Mouse (Mus musculus): ENCODE measurements around the gene Cc2d1a. TPM values are rescaled to one million over a fixed set of nuclear protein-coding genes. Genes with fewer than 3 reads are reported as not detected.

Cc2d1a gene
- polyA plus RNA-seq, 1 experiment: 20.0 TPM

GRCm38 (mm10) chr8:84090585-84090984 is 57.2 kb downstream of the Cc2d1a start:
- Histone ChIP-seq H3K27ac (ENCODE audit: insufficient read depth, low read length) (no peak overlapping the region), H3K4me1 (ENCODE audit: control insufficient read depth, insufficient read depth, low read length) (no peaks in the 10 kb centered on the region), H3K4me3 (ENCODE audit: insufficient read depth, low read length) (no peak overlapping the region)
- no peak for TF ChIP-seq POLR2A (IDR thresholded peaks at IDR 0.05; ENCODE audit: low read depth, low read length)
- no peak for TF ChIP-seq CTCF (IDR thresholded peaks at IDR 0.05; ENCODE audit: borderline replicate concordance, insufficient read depth, low read length)

GRCm38 (mm10) chr8:84089277-84089676 is 58.5 kb downstream of the Cc2d1a start:
- H3K27ac ChIP-seq (ENCODE audit: insufficient read depth, low read length): no peak overlapping the region
- TF ChIP-seq POLR2A (IDR thresholded peaks at IDR 0.05; ENCODE audit: low read depth, low read length): no peak
- TF ChIP-seq CTCF (IDR thresholded peaks at IDR 0.05; ENCODE audit: borderline replicate concordance, insufficient read depth, low read length): no peak
- no peaks in the 10 kb centered on the region for H3K4me1 ChIP-seq (ENCODE audit: control insufficient read depth, insufficient read depth, low read length)
- H3K4me3 ChIP-seq (ENCODE audit: insufficient read depth, low read length): no peak overlapping the region

DNA sequence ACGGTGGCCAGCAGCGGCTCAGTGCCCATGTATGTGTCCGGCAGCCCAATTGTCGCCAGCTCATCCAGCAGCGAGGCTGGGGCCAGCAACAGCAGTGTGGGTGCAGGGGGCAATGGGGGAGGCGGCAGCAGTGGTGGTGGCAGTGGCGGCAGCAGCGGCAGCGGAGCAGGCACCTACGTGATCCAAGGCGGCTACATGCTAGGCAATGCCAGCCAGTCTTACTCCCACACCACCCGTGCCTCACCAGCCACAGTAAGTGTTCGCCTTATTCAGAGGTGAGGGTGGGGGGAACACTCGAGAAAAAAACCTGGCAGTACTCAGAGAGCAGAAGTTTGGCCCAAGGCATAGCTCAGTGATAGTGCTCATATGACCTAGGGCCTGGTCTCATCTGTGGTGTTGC is 59.9 kb downstream of the Cc2d1a start:
- H3K27ac ChIP-seq (ENCODE audit: insufficient read depth, low read length): no peak overlapping the region
- no peak for TF ChIP-seq CTCF (IDR thresholded peaks at IDR 0.05; ENCODE audit: borderline replicate concordance, insufficient read depth, low read length)
- TF ChIP-seq POLR2A (IDR thresholded peaks at IDR 0.05; ENCODE audit: low read depth, low read length): no peak
- H3K4me3 ChIP-seq (ENCODE audit: insufficient read depth, low read length): no peak overlapping the region
- no peaks in the 10 kb centered on the region for H3K4me1 ChIP-seq (ENCODE audit: control insufficient read depth, insufficient read depth, low read length)

- no peak overlapping the region for H3K27ac ChIP-seq (ENCODE audit: insufficient read depth, low read length)
- no peak overlapping the region for H3K4me3 ChIP-seq (ENCODE audit: insufficient read depth, low read length)
- no peaks in the 10 kb centered on the region for H3K4me1 ChIP-seq (ENCODE audit: control insufficient read depth, insufficient read depth, low read length)
- no peak for TF ChIP-seq POLR2A (IDR thresholded peaks at IDR 0.05; ENCODE audit: low read depth, low read length)
- no peak for TF ChIP-seq CTCF (IDR thresholded peaks at IDR 0.05; ENCODE audit: borderline replicate concordance, insufficient read depth, low read length)
These were observed 60.6 kb downstream of the Cc2d1a start for GRCm38 (mm10) chr8:84087156-84087555.

DNA sequence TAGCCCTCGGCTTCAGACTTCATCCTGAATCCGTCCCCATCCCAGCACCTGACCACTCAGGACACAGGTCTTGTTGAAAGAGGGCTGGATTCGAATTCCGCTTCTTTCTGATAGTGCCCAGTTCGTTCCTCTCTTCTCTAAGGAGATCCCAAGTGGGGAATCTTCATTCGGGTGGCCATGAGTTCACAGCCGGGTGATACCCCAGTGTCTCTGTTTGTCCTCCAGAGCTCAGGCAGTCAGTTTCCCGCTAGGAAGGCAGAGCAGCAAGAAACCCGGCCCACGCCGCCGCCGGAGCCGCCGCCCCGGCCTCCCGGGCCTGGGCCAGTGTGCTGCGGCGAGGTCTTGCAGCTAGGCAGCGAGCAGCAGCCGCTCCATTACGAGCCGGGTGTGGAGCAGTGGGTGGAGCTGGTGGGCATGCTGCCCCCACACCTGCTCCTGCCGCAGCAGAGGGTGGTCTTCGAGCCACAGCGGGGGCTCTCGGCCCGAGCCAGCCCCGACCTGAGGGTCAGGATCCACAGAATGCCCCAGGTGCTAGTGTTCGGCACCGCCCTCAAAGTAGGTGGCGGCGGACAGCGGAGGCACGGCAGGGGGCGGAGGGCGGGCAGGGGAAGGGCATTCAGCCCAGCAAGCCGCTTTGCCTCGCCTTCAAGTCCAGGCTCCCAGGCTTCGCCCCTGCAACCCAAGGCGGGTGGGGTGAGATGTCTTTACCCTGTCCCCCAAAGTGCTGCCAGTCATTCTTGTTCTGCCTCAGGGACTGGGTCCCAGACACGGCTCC is 63.2 kb downstream of the Cc2d1a start:
- Histone ChIP-seq H3K27ac (ENCODE audit: insufficient read depth, low read length) (no peak overlapping the region), H3K4me3 (ENCODE audit: insufficient read depth, low read length) (no peak overlapping the region), H3K4me1 (ENCODE audit: control insufficient read depth, insufficient read depth, low read length) (no peaks in the 10 kb centered on the region)
- TF ChIP-seq CTCF (IDR thresholded peaks at IDR 0.05; ENCODE audit: borderline replicate concordance, insufficient read depth, low read length): no peak
- TF ChIP-seq POLR2A (IDR thresholded peaks at IDR 0.05; ENCODE audit: low read depth, low read length): no peak

DNA sequence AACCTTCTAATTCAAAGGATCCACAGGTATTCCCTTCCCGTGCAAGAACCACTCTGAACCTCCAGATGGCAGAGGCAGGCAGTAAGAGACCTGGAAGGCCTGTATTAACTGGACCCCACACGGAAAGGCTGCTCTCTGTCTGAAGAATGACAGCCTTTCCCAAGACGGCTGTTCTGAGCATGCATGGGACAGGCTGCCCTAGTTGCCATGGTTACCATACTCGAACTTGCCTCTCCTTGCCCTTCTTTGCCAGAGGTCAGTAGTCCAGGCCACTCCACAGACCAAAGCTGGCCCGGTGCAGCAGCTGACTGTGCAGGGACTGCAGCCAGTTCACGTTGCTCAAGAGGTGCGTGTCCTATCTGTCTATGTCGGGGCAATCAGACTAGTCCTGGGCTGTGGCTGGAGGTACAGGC is 63.9 kb downstream of the Cc2d1a start:
- H3K4me1 ChIP-seq (ENCODE audit: control insufficient read depth, insufficient read depth, low read length): no peaks in the 10 kb centered on the region
- no peak overlapping the region for H3K4me3 ChIP-seq (ENCODE audit: insufficient read depth, low read length)
- TF ChIP-seq CTCF (IDR thresholded peaks at IDR 0.05; ENCODE audit: borderline replicate concordance, insufficient read depth, low read length) (no peak), POLR2A (IDR thresholded peaks at IDR 0.05; ENCODE audit: low read depth, low read length) (no peak)
- H3K27ac ChIP-seq (ENCODE audit: insufficient read depth, low read length): no peak overlapping the region

Other genes starting within 250 kb of the Cc2d1a start
- gene Adgrl1, start 247.8 kb downstream of the Cc2d1a start, polyA plus RNA-seq (2011; ENCODE audit: insufficient read length, low read depth, missing spikeins): 67.4 and 95.4 TPM in 2 replicates
- gene Gm10644, start 192.7 kb downstream of the Cc2d1a start, polyA plus RNA-seq (2011; ENCODE audit: insufficient read length, low read depth, missing spikeins): not detected in 2 replicates
- 16.6 and 17.2 TPM in 2 replicates for gene Asf1b, start 192.4 kb downstream of the Cc2d1a start, polyA plus RNA-seq (2011; ENCODE audit: insufficient read length, low read depth, missing spikeins)
- 104 and 122 TPM in 2 replicates for gene Prkaca, start 174.9 kb downstream of the Cc2d1a start, polyA plus RNA-seq (2011; ENCODE audit: insufficient read length, low read depth, missing spikeins)
- 38.1 and 47.9 TPM in 2 replicates for gene Samd1, start 150.3 kb downstream of the Cc2d1a start, polyA plus RNA-seq (2011; ENCODE audit: insufficient read length, low read depth, missing spikeins)
- not detected in 2 replicates for gene 1700067K01Rik, start 146.4 kb downstream of the Cc2d1a start, polyA plus RNA-seq (2011; ENCODE audit: insufficient read length, low read depth, missing spikeins)
- not detected in 2 replicates for gene 2210011C24Rik, start 135.8 kb downstream of the Cc2d1a start, polyA plus RNA-seq (2011; ENCODE audit: insufficient read length, low read depth, missing spikeins)
- 0.73 and 0.91 TPM in 2 replicates for gene Palm3, start 126.5 kb downstream of the Cc2d1a start, polyA plus RNA-seq (2011; ENCODE audit: insufficient read length, low read depth, missing spikeins)
- 1.1 and 1.5 TPM in 2 replicates for gene Il27ra, start 105.3 kb downstream of the Cc2d1a start, polyA plus RNA-seq (2011; ENCODE audit: insufficient read length, low read depth, missing spikeins)
- not detected in 2 replicates for gene Rln3, start 102.9 kb downstream of the Cc2d1a start, polyA plus RNA-seq (2011; ENCODE audit: insufficient read length, low read depth, missing spikeins)
- 1.7 and 2.0 TPM in 2 replicates for gene Gm10643, start 82.8 kb downstream of the Cc2d1a start, polyA plus RNA-seq (2011; ENCODE audit: insufficient read length, low read depth, missing spikeins)
- 11.5 and 12.6 TPM in 2 replicates for gene Rfx1, start 81.1 kb downstream of the Cc2d1a start, polyA plus RNA-seq (2011; ENCODE audit: insufficient read length, low read depth, missing spikeins)
- 19.7 and 20.4 TPM in 2 replicates for gene Dcaf15, start 43.2 kb downstream of the Cc2d1a start, polyA plus RNA-seq (2011; ENCODE audit: insufficient read length, low read depth, missing spikeins)
- 3.2 and 5.8 TPM in 2 replicates for gene Podnl1, start 21.9 kb downstream of the Cc2d1a start, polyA plus RNA-seq (2011; ENCODE audit: insufficient read length, low read depth, missing spikeins)
- gene 4930432K21Rik, start 89 bp upstream of the Cc2d1a start, polyA plus RNA-seq (2011; ENCODE audit: insufficient read length, low read depth, missing spikeins): 0.48 and 0.95 TPM in 2 replicates
- gene Nanos3, start 37.3 kb upstream of the Cc2d1a start, polyA plus RNA-seq (2011; ENCODE audit: insufficient read length, low read depth, missing spikeins): not detected in 2 replicates
- 7.3 and 10.9 TPM in 2 replicates for gene Zswim4, start 89.1 kb upstream of the Cc2d1a start, polyA plus RNA-seq (2011; ENCODE audit: insufficient read length, low read depth, missing spikeins)
- gene D8Ertd738e, start 101.8 kb upstream of the Cc2d1a start, polyA plus RNA-seq (2011; ENCODE audit: insufficient read length, low read depth, missing spikeins): 98.2 and 104 TPM in 2 replicates
- gene Mri1, start 109.4 kb upstream of the Cc2d1a start, polyA plus RNA-seq (2011; ENCODE audit: insufficient read length, low read depth, missing spikeins): 16.7 and 25.1 TPM in 2 replicates
- gene Ccdc130, start 122.4 kb upstream of the Cc2d1a start, polyA plus RNA-seq (2011; ENCODE audit: insufficient read length, low read depth, missing spikeins): 12.0 and 12.1 TPM in 2 replicates
- gene Cacna1a, start 240.5 kb upstream of the Cc2d1a start, polyA plus RNA-seq (2011; ENCODE audit: insufficient read length, low read depth, missing spikeins): 7.2 and 8.8 TPM in 2 replicates

Measured in embryonic fibroblast, embryonic 13.5 days (primary cell).